Mouse (Mus musculus): ENCODE measurements at regions not wholly inside any gene's neighbourhood (a gene's known extent, or its start where the extent isn't known, plus 50 kb on each side); places are given as distances from the start of the nearest gene placed in this dataset.

- no peak for TF ChIP-seq POLR2A (IDR thresholded peaks at IDR 0.05; ENCODE audit: control insufficient read depth, extremely low read depth, insufficient read depth, low read length, poor library complexity)
- TF ChIP-seq CTCF (IDR thresholded peaks at IDR 0.05; ENCODE audit: borderline replicate concordance, control insufficient read depth, extremely low read depth, insufficient read depth, low read length, poor library complexity) = no peak
- WGBS = 96% methylated on average over 9 of the region's 9 CpGs
These were observed 65.5 kb downstream of the Ccdc54 start for GRCm38 (mm10) chr16:50525504-50525903.

GRCm38 (mm10) chr16:50519610-50520009 is 71.3 kb downstream of the Ccdc54 start:
- no peaks in the 10 kb centered on the region for H3K36me3 ChIP-seq (ENCODE audit: control insufficient read depth, insufficient read depth, low read length)
- H3K27me3 ChIP-seq (ENCODE audit: control insufficient read depth, insufficient read depth, low read length) = no peaks in the 10 kb centered on the region
- 29% methylated on average over 10 of the region's 10 CpGs for WGBS
- H3K4me3 ChIP-seq (ENCODE audit: control insufficient read depth, insufficient read depth, low read length) = no peak overlapping the region
- no peak overlapping the region for H3K27ac ChIP-seq (ENCODE audit: control insufficient read depth, insufficient read depth, low read length)
- TF ChIP-seq CTCF (IDR thresholded peaks at IDR 0.05; ENCODE audit: borderline replicate concordance, control insufficient read depth, extremely low read depth, insufficient read depth, low read length, poor library complexity) (no peak), POLR2A (IDR thresholded peaks at IDR 0.05; ENCODE audit: control insufficient read depth, extremely low read depth, insufficient read depth, low read length, poor library complexity) (no peak)
- no peak for DNase-seq
- H3K4me1 ChIP-seq (replicated peaks; ENCODE audit: control insufficient read depth, insufficient read depth, low read length) = peaks cover 3% of the 10 kb centered on the region; the same call in 1 of the 2 replicates

More at GRCm38 (mm10) chr16:50525504-50525903, 65.5 kb downstream of the Ccdc54 start:
- Histone ChIP-seq H3K27ac (ENCODE audit: control insufficient read depth, insufficient read depth, low read length) (no peak overlapping the region), H3K4me3 (ENCODE audit: control insufficient read depth, insufficient read depth, low read length) (no peak overlapping the region), H3K36me3 (ENCODE audit: control insufficient read depth, insufficient read depth, low read length) (no peaks in the 10 kb centered on the region), H3K4me1 (replicated peaks; ENCODE audit: control insufficient read depth, insufficient read depth, low read length) (peaks cover 8% of the 10 kb centered on the region), H3K27me3 (ENCODE audit: control insufficient read depth, insufficient read depth, low read length) (no peaks in the 10 kb centered on the region)
- no peak for DNase-seq

GRCm38 (mm10) chr16:50516579-50516978 is 74.4 kb downstream of the Ccdc54 start:
- 93% methylated on average over 11 of the region's 11 CpGs for WGBS
- no peak for DNase-seq

GRCm38 (mm10) chr16:50515039-50515438 is 75.9 kb downstream of the Ccdc54 start:
- H3K27me3 ChIP-seq (ENCODE audit: control insufficient read depth, insufficient read depth, low read length) = no peaks in the 10 kb centered on the region
- peaks cover 3% of the 10 kb centered on the region; the same call in 1 of the 2 replicates for H3K4me1 ChIP-seq (replicated peaks; ENCODE audit: control insufficient read depth, insufficient read depth, low read length)
- WGBS = 97% methylated on average over 8 of the region's 8 CpGs
- H3K27ac ChIP-seq (ENCODE audit: control insufficient read depth, insufficient read depth, low read length) = no peak overlapping the region
- no peak overlapping the region for H3K4me3 ChIP-seq (ENCODE audit: control insufficient read depth, insufficient read depth, low read length)
- DNase-seq = no peak
- TF ChIP-seq POLR2A (IDR thresholded peaks at IDR 0.05; ENCODE audit: control insufficient read depth, extremely low read depth, insufficient read depth, low read length, poor library complexity) (no peak), CTCF (IDR thresholded peaks at IDR 0.05; ENCODE audit: borderline replicate concordance, control insufficient read depth, extremely low read depth, insufficient read depth, low read length, poor library complexity) (no peak)
- no peaks in the 10 kb centered on the region for H3K36me3 ChIP-seq (ENCODE audit: control insufficient read depth, insufficient read depth, low read length)

More at GRCm38 (mm10) chr16:50516579-50516978, 74.4 kb downstream of the Ccdc54 start:
- Histone ChIP-seq H3K36me3 (ENCODE audit: control insufficient read depth, insufficient read depth, low read length) (no peaks in the 10 kb centered on the region), H3K27me3 (ENCODE audit: control insufficient read depth, insufficient read depth, low read length) (no peaks in the 10 kb centered on the region), H3K4me3 (ENCODE audit: control insufficient read depth, insufficient read depth, low read length) (no peak overlapping the region), H3K4me1 (replicated peaks; ENCODE audit: control insufficient read depth, insufficient read depth, low read length) (peaks cover 3% of the 10 kb centered on the region; the same call in 1 of the 2 replicates), H3K27ac (ENCODE audit: control insufficient read depth, insufficient read depth, low read length) (no peak overlapping the region)
- TF ChIP-seq CTCF (IDR thresholded peaks at IDR 0.05; ENCODE audit: borderline replicate concordance, control insufficient read depth, extremely low read depth, insufficient read depth, low read length, poor library complexity) = no peak
- no peak for TF ChIP-seq POLR2A (IDR thresholded peaks at IDR 0.05; ENCODE audit: control insufficient read depth, extremely low read depth, insufficient read depth, low read length, poor library complexity)

- TF ChIP-seq CTCF (IDR thresholded peaks at IDR 0.05; ENCODE audit: borderline replicate concordance, control insufficient read depth, extremely low read depth, insufficient read depth, low read length, poor library complexity) = no peak
- no peak for TF ChIP-seq POLR2A (IDR thresholded peaks at IDR 0.05; ENCODE audit: control insufficient read depth, extremely low read depth, insufficient read depth, low read length, poor library complexity)
- no peak overlapping the region for H3K4me3 ChIP-seq (ENCODE audit: control insufficient read depth, insufficient read depth, low read length)
- H3K27ac ChIP-seq (ENCODE audit: control insufficient read depth, insufficient read depth, low read length) = no peak overlapping the region
- no peak for DNase-seq
- no peaks in the 10 kb centered on the region for H3K4me1 ChIP-seq (replicated peaks; ENCODE audit: control insufficient read depth, insufficient read depth, low read length)
- WGBS = 54% methylated on average over 3 of the region's 3 CpGs
- H3K27me3 ChIP-seq (ENCODE audit: control insufficient read depth, insufficient read depth, low read length) = no peaks in the 10 kb centered on the region
- no peaks in the 10 kb centered on the region for H3K36me3 ChIP-seq (ENCODE audit: control insufficient read depth, insufficient read depth, low read length)
These were observed 78.9 kb downstream of the Ccdc54 start for GRCm38 (mm10) chr16:50512080-50512479.

- Histone ChIP-seq H3K27ac (ENCODE audit: control insufficient read depth, insufficient read depth, low read length) (no peak overlapping the region), H3K36me3 (ENCODE audit: control insufficient read depth, insufficient read depth, low read length) (no peaks in the 10 kb centered on the region), H3K4me3 (ENCODE audit: control insufficient read depth, insufficient read depth, low read length) (no peak overlapping the region), H3K4me1 (replicated peaks; ENCODE audit: control insufficient read depth, insufficient read depth, low read length) (no peaks in the 10 kb centered on the region), H3K27me3 (ENCODE audit: control insufficient read depth, insufficient read depth, low read length) (no peaks in the 10 kb centered on the region)
- WGBS = 77% methylated on average over 4 of the region's 4 CpGs
- no peak for DNase-seq
- TF ChIP-seq CTCF (IDR thresholded peaks at IDR 0.05; ENCODE audit: borderline replicate concordance, control insufficient read depth, extremely low read depth, insufficient read depth, low read length, poor library complexity) = no peak
- no peak for TF ChIP-seq POLR2A (IDR thresholded peaks at IDR 0.05; ENCODE audit: control insufficient read depth, extremely low read depth, insufficient read depth, low read length, poor library complexity)
These were observed 77.3 kb upstream of the Bbx start for GRCm38 (mm10) chr16:50509529-50509895.

All from thymus, adult 2 months (tissue).